Mouse (Mus musculus) embryonic facial prominence, embryonic 15.5 days (tissue): ENCODE data around the gene Ephx3. TPM values are rescaled to one million over a fixed set of nuclear protein-coding genes. Genes with fewer than 3 reads are reported as not detected.

Experiments
- ATAC-seq: fragments of 200-750 bp; cut with Nextera tagmentation; 2 replicates; pipeline ENCODE4 v1.8.0; 2017; ENCODE audit warnings: low read depth, moderate TSS enrichment; ENCODE audit not compliant: insufficient number of reproducible peaks, low FRiP score, low TSS enrichment
- H3K27ac ChIP-seq: fragments of 300-500 bp; sonication (generic); replicated peaks from 2 replicates; pipeline ENCODE4 v1.5.1; 2015; ENCODE audit warnings: mild to moderate bottlenecking, inconsistent platforms
- H3K27me3 ChIP-seq: fragments of 300-500 bp; sonication (generic); 2 replicates; pipeline ENCODE4 v1.6.1; 2015; ENCODE audit warnings: inconsistent platforms
- H3K36me3 ChIP-seq: fragments of 300-500 bp; sonication (generic); 2 replicates; pipeline ENCODE4 v1.6.1; 2015; ENCODE audit warnings: mild to moderate bottlenecking, inconsistent platforms
- H3K4me1 ChIP-seq: fragments of 300-500 bp; sonication (generic); 2 replicates; pipeline ENCODE4 v1.6.1; 2015; ENCODE audit warnings: inconsistent platforms
- H3K4me2 ChIP-seq: fragments of 300-500 bp; sonication (generic); replicated peaks from 2 replicates; pipeline ENCODE4 v1.6.1; 2015; ENCODE audit warnings: mild to moderate bottlenecking, inconsistent platforms
- H3K4me3 ChIP-seq: fragments of 300-500 bp; sonication (generic); replicated peaks from 2 replicates; pipeline ENCODE4 v1.5.1; 2015; ENCODE audit warnings: mild to moderate bottlenecking, inconsistent platforms
- H3K9ac ChIP-seq: fragments of 300-500 bp; sonication (generic); 2 replicates; pipeline ENCODE4 v1.6.1; 2015; ENCODE audit warnings: inconsistent platforms
- H3K9me3 ChIP-seq: fragments of 300-500 bp; sonication (generic); replicated peaks from 2 replicates; pipeline ENCODE4 v1.6.1; 2016; ENCODE audit warnings: inconsistent platforms
- WGBS: fragments of 180-500 bp; shearing (Covaris S2); methylation state at CpG from one replicate; pipeline ENCODE4 v1.1.7; 2015; 5-methylcytosine and 5-hydroxymethylcytosine counted together
- polyA plus RNA-seq: library from polyadenylated mRNA; unstranded; fragments of >200 nt; fragmentation: Nextera tagmentation; extraction: Ambion mirVana; gene quantifications from 2 replicates; pipeline ENCODE4 v1.2.1, GENCODE M21; 2015

The Ephx3 gene
- polyA plus RNA-seq, 1 experiment from 2014 or later: 11.9 TPM

DNA sequence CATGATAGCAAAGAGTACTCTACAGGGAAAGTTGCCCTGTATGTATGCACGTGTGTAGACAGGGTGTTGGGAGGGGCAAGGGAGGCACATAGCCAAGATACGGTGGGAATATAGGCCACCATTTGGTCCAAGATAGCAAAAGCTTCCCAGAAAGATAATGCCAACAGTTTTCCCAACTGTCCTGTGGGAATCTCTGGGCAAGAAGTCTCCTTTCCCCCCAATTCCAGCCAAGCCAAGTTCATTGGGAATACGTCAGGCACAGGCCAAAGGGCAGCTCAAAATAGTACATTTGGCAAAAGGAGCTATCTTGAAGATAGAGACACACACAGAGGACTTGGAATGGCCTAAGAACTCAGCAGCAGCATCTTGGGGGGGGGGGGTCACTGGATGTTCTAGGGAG lies 16.0 kb upstream of the Ephx3 start:
- Histone ChIP-seq H3K4me2 (no peak overlapping the region), H3K27me3 (no peaks in the 10 kb centered on the region), H3K27ac (no peak overlapping the region), H3K9me3 (no peaks in the 10 kb centered on the region), H3K4me1 (peaks cover 38% of the 10 kb centered on the region), H3K36me3 (peaks cover 81% of the 10 kb centered on the region), H3K9ac (no peak overlapping the region), H3K4me3 (no peak overlapping the region)
- 90% methylated on average over 3 of the region's 3 CpGs for WGBS
- no peak for ATAC-seq

- Histone ChIP-seq H3K9ac (no peak overlapping the region), H3K27me3 (no peaks in the 10 kb centered on the region), H3K4me3 (no peak overlapping the region), H3K4me2 (no peak overlapping the region), H3K4me1 (peaks cover 14% of the 10 kb centered on the region), H3K9me3 (no peaks in the 10 kb centered on the region), H3K36me3 (peaks cover 91% of the 10 kb centered on the region), H3K27ac (no peak overlapping the region)
- 83% methylated on average over 3 of the region's 3 CpGs for WGBS
- ATAC-seq: no peak
Observed at GRCm38 (mm10) chr17:32202972-32203371, 13.6 kb upstream of the Ephx3 start.

DNA sequence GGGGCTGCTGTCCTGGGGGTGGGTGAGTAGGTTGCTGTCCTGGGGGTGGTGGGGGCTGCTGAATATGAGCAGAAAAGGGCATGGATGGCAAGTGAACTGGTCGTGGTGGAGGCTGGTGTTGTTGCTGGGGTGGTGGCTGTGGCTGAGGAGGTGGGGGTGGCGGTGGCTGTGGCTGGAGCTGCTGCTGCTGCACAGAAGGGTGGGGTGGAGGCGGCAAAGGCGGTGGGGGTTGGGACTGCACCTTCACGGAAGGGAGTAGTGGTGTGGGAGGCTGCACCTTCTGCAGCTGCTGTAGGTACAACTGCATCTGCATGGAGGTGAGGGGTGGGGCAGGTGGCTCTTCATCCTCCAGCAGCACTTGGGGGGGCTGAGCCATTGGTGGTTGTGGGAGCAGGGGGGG lies 11.7 kb upstream of the Ephx3 start:
- Histone ChIP-seq H3K36me3 (peaks cover 94% of the 10 kb centered on the region), H3K27ac (no peak overlapping the region), H3K4me2 (no peak overlapping the region), H3K4me1 (no peaks in the 10 kb centered on the region), H3K9me3 (no peaks in the 10 kb centered on the region), H3K9ac (no peak overlapping the region), H3K4me3 (no peak overlapping the region), H3K27me3 (no peaks in the 10 kb centered on the region)
- WGBS: 82% methylated on average over 5 of the region's 5 CpGs
- ATAC-seq: no peak

GRCm38 (mm10) chr17:32199796-32200195 lies 10.4 kb upstream of the Ephx3 start:
- Histone ChIP-seq H3K4me2 (no peak overlapping the region), H3K4me1 (no peaks in the 10 kb centered on the region), H3K27ac (no peak overlapping the region), H3K9me3 (no peaks in the 10 kb centered on the region), H3K27me3 (no peaks in the 10 kb centered on the region), H3K36me3 (peaks cover 93% of the 10 kb centered on the region), H3K9ac (no peak overlapping the region), H3K4me3 (no peak overlapping the region)
- ATAC-seq: no peak
- WGBS: 86% methylated on average over 2 of the region's 2 CpGs

GRCm38 (mm10) chr17:32197156-32197555 lies 7.8 kb upstream of the Ephx3 start:
- ATAC-seq: no peak
- 86% methylated on average over 14 of the region's 14 CpGs for WGBS
- H3K36me3 ChIP-seq: peaks cover 69% of the 10 kb centered on the region

DNA sequence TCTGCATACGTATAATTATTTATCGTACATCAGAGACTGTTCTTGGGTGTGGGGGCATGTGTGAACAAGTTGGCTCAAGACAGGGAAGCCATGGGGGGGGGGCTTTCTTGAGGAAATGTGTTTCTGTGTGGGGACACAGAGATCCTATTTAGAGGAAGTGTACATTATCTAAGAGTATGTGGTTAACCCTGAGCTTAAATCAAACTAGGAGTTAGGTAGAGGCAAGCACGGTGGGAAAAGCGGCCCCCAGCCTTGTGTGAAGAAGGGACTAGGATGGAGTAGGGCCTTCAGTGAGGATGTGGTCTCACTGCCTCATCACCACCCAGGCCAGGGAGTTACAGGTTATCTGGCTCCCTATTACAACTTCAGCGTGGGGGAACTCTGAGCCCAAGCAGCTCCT lies 6.4 kb upstream of the Ephx3 start:
- Histone ChIP-seq H3K9ac (no peak overlapping the region), H3K27ac (0 out of 2 replicates have a peak overlapping the region, but pooled peaks have one; percentile 44), H3K36me3 (peaks cover 55% of the 10 kb centered on the region), H3K4me3 (no peak overlapping the region), H3K9me3 (no peaks in the 10 kb centered on the region), H3K4me2 (no peak overlapping the region), H3K27me3 (no peaks in the 10 kb centered on the region), H3K4me1 (no peaks in the 10 kb centered on the region)
- ATAC-seq: no peak
- WGBS: 77% methylated on average over 5 of the region's 5 CpGs

More at GRCm38 (mm10) chr17:32197156-32197555, 7.8 kb upstream of the Ephx3 start:
- Histone ChIP-seq H3K27ac (no peak overlapping the region), H3K9ac (no peak overlapping the region), H3K4me1 (no peaks in the 10 kb centered on the region), H3K9me3 (no peaks in the 10 kb centered on the region), H3K4me3 (no peak overlapping the region), H3K27me3 (no peaks in the 10 kb centered on the region), H3K4me2 (no peak overlapping the region)

- Histone ChIP-seq H3K4me3 (no peak overlapping the region), H3K9me3 (no peaks in the 10 kb centered on the region), H3K27me3 (peaks cover 19% of the 10 kb centered on the region), H3K4me1 (peaks cover 18% of the 10 kb centered on the region), H3K27ac (no peak overlapping the region), H3K4me2 (no peak overlapping the region), H3K36me3 (peaks cover 28% of the 10 kb centered on the region), H3K9ac (no peak overlapping the region)
- ATAC-seq: no peak
- 82% methylated on average over 5 of the region's 5 CpGs for WGBS
Observed at GRCm38 (mm10) chr17:32193010-32193409, 3.7 kb upstream of the Ephx3 start.

GRCm38 (mm10) chr17:32189850-32190249 lies 501 bp upstream of the Ephx3 start:
- peak overlapping the region; percentile 38; the same call in 1 of the 2 replicates for H3K4me3 ChIP-seq
- H3K27ac ChIP-seq: no peak overlapping the region
- no peak for ATAC-seq
- H3K27me3 ChIP-seq: peaks cover 20% of the 10 kb centered on the region
- H3K4me2 ChIP-seq: peak overlapping the region; percentile 67
- peaks cover 18% of the 10 kb centered on the region for H3K4me1 ChIP-seq
- H3K36me3 ChIP-seq: no peaks in the 10 kb centered on the region
- WGBS: 7% methylated on average over 5 of the region's 5 CpGs
- no peaks in the 10 kb centered on the region for H3K9me3 ChIP-seq
- no peak overlapping the region for H3K9ac ChIP-seq

DNA sequence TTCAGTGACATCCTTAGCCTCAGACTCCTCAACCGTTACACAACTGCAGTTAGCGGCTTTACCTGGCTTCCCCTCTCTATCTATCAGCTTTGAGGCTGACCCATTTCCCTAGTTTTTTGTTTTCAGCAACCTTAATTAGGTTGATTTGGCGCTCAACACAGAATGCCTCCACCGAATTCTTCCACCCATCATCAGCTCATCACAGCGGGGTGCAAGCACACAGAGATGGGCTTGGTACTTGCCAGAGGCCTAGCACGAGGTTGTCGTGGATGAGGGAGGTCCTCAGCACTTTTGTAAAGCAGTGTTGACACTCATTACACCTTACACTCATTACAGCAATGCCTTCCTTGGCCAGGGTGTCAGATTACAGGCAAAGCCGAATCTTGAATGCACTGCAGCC lies 6.3 kb downstream of the Ephx3 start:
- 29% methylated on average over 8 of the region's 8 CpGs for WGBS
- H3K9ac ChIP-seq: no peak overlapping the region
- no peak overlapping the region for H3K4me2 ChIP-seq
- H3K36me3 ChIP-seq: no peaks in the 10 kb centered on the region
- no peak overlapping the region for H3K27ac ChIP-seq
- H3K27me3 ChIP-seq: 0 out of 2 replicates have a peak, but pooled peaks cover under 1% of the 10 kb centered on the region
- no peaks in the 10 kb centered on the region for H3K4me1 ChIP-seq
- no peaks in the 10 kb centered on the region for H3K9me3 ChIP-seq
- ATAC-seq: no peak
- no peak overlapping the region for H3K4me3 ChIP-seq

GRCm38 (mm10) chr17:32179621-32180491 lies 9.5 kb downstream of the Ephx3 start:
- no peaks in the 10 kb centered on the region for H3K36me3 ChIP-seq
- H3K9ac ChIP-seq: no peak overlapping the region
- no peaks in the 10 kb centered on the region for H3K27me3 ChIP-seq
- H3K9me3 ChIP-seq: no peaks in the 10 kb centered on the region
- H3K4me1 ChIP-seq: no peaks in the 10 kb centered on the region
- H3K4me2 ChIP-seq: no peak overlapping the region
- no peak overlapping the region for H3K4me3 ChIP-seq
- H3K27ac ChIP-seq: no peak overlapping the region
- WGBS: 52% methylated on average over 11 of the region's 11 CpGs
- ATAC-seq: no peak

DNA sequence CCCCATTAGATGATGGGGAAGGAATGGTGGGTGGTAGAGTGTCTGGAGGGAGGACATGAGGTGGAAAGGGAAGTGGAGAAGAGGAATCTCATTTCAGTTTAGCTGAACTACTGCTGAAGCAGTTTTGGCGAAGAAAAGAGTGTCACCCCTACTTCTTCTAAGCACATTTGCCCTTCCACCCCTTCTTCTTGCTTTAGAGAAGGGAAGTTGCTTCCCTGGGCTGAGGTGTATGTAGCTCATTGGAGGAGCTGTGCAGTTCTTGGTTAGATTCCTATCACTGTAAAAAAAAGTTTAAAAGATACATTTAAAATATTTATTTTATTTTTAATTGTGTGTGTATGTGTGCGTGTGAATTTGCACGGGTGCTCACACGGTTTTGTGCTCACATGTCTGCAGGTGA lies 12.4 kb downstream of the Ephx3 start:
- H3K9ac ChIP-seq: no peak overlapping the region
- H3K9me3 ChIP-seq: no peaks in the 10 kb centered on the region
- no peak for ATAC-seq
- no peaks in the 10 kb centered on the region for H3K27me3 ChIP-seq
- no peak overlapping the region for H3K4me2 ChIP-seq
- no peak overlapping the region for H3K27ac ChIP-seq
- 0 out of 2 replicates have a peak, but pooled peaks cover 3% of the 10 kb centered on the region for H3K4me1 ChIP-seq
- no peaks in the 10 kb centered on the region for H3K36me3 ChIP-seq
- 90% methylated on average over 4 of the region's 4 CpGs for WGBS
- H3K4me3 ChIP-seq: no peak overlapping the region

- 0 out of 2 replicates have a peak, but pooled peaks have one; percentile 24 for ATAC-seq
- no peaks in the 10 kb centered on the region for H3K9me3 ChIP-seq
- H3K27ac ChIP-seq: no peak overlapping the region
- H3K4me3 ChIP-seq: no peak overlapping the region
- H3K4me2 ChIP-seq: no peak overlapping the region
- H3K27me3 ChIP-seq: no peaks in the 10 kb centered on the region
- no peaks in the 10 kb centered on the region for H3K36me3 ChIP-seq
- H3K4me1 ChIP-seq: 0 out of 2 replicates have a peak, but pooled peaks cover 3% of the 10 kb centered on the region
- 51% methylated on average over 7 of the region's 7 CpGs for WGBS
- no peak overlapping the region for H3K9ac ChIP-seq
Observed at GRCm38 (mm10) chr17:32173166-32173565, 16.2 kb downstream of the Ephx3 start.
